Mouse (Mus musculus) intestine, embryonic 16.5 days (tissue): ENCODE data around the gene Bola2. TPM values are rescaled to one million over a fixed set of nuclear protein-coding genes. Genes with fewer than 3 reads are reported as not detected.

Experiments
- ATAC-seq: fragments of 200-750 bp; cut with Nextera tagmentation; 2 replicates; pipeline ENCODE4 v1.8.0; 2017; ENCODE audit warnings: moderate TSS enrichment, moderate library complexity
- H3K27ac ChIP-seq: fragments of 300-500 bp; sonication (generic); 2 replicates; pipeline ENCODE4 v1.5.1; 2014; ENCODE audit warnings: mild to moderate bottlenecking, low read length
- H3K27me3 ChIP-seq: fragments of 300-500 bp; sonication (generic); replicated peaks from 2 replicates; pipeline ENCODE4 v1.6.1; 2014; ENCODE audit warnings: low read length, control low read depth, mixed read lengths; ENCODE audit not compliant: control insufficient read depth, insufficient read depth
- H3K36me3 ChIP-seq: fragments of 300-500 bp; sonication (generic); 2 replicates; pipeline ENCODE4 v1.6.1; 2014; ENCODE audit warnings: low read length, control low read depth; ENCODE audit not compliant: control insufficient read depth, insufficient read depth
- H3K4me1 ChIP-seq: fragments of 300-500 bp; sonication (generic); 2 replicates; pipeline ENCODE4 v1.6.1; 2014; ENCODE audit warnings: low read length, control low read depth, mixed read lengths; ENCODE audit not compliant: control insufficient read depth, insufficient read depth
- H3K4me2 ChIP-seq: fragments of 300-500 bp; sonication (generic); 2 replicates; pipeline ENCODE4 v1.6.1; 2014; ENCODE audit warnings: low read depth, low read length, control low read depth
- H3K4me3 ChIP-seq: fragments of 300-500 bp; sonication (generic); 2 replicates; pipeline ENCODE4 v1.5.1; 2014; ENCODE audit warnings: mild to moderate bottlenecking, low read length
- H3K9ac ChIP-seq: fragments of 300-500 bp; sonication (generic); 2 replicates; pipeline ENCODE4 v1.6.1; 2014; ENCODE audit warnings: low read depth, low read length
- H3K9me3 ChIP-seq: fragments of 300-500 bp; sonication (generic); 2 replicates; pipeline ENCODE4 v1.6.1; 2016; ENCODE audit warnings: low read length, control low read depth; ENCODE audit not compliant: control insufficient read depth
- WGBS: fragments of 180-500 bp; shearing (Covaris S2); extraction: QIAGEN DNeasy Blood & Tissue Kit; methylation state at CpG from one replicate; pipeline ENCODE4 v1.1.7; 2014; 5-methylcytosine and 5-hydroxymethylcytosine counted together
- polyA plus RNA-seq: library from polyadenylated mRNA; unstranded; fragments of >200 nt; fragmentation: Nextera tagmentation; extraction: Ambion mirVana; gene quantifications from 2 replicates; pipeline ENCODE4 v1.2.1, GENCODE M21; 2015

Gene Bola2
- polyA plus RNA-seq, 1 experiment from 2014 or later: 111 TPM

DNA sequence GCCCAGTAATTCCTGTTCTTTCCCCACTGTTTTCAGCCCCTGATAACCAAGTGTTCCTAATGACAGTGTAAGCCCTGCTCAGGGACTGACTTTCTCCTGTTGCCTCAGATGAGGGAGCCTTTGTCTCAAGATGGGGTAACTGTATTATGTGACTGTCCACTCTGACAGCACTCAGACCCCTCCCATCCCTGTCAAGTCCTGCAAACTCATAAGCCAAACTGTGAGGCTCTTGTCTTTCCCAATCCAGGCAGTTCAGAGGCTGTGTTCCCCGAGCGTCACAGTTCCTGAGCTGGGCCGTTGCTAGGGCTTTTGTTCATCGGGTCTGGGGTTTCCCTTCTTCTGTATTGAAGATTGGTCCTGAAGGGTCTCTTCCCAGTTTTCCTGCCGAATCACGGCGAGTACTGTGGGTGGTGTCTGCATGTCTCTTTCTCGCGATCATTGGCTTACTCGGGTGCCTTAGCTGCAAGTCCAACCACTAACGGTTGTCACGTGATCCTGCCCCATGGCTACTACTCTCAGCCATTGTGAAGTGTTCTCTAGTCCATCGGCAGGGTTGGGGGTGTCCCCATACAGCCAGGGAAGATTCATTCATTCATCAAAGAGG, 45.0 kb downstream of the Bola2 start:
- H3K9ac ChIP-seq: no peak overlapping the region
- no peak overlapping the region for H3K4me3 ChIP-seq
- 79% methylated on average over 13 of the region's 13 CpGs for WGBS
- H3K36me3 ChIP-seq: no peaks in the 10 kb centered on the region
- H3K9me3 ChIP-seq: no peaks in the 10 kb centered on the region
- no peak overlapping the region for H3K27ac ChIP-seq
- H3K4me1 ChIP-seq: no peaks in the 10 kb centered on the region
- H3K4me2 ChIP-seq: no peak overlapping the region
- H3K27me3 ChIP-seq: no peaks in the 10 kb centered on the region
- ATAC-seq: no peak

DNA sequence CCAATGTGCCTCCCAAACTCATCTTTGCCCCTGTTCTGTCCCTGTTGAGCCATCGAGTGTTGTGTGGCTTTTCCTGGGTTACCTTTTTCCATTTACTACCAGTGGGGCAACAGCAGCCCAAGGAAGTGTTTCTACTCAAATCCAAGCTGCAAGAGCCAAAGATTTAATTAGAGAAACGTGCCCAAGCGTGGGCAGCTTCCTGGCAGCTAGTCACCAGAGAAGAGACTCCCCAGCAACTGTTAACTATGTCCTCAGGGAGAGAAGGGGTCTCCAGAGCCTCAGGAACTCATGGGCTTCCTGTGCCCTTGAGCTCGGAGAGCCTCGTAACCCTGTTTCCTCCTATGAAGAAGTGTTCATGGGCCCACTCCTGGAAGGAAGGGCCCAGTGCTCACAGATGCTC, 45.8 kb downstream of the Bola2 start:
- Histone ChIP-seq H3K27me3 (no peaks in the 10 kb centered on the region), H3K9me3 (no peaks in the 10 kb centered on the region), H3K4me2 (no peak overlapping the region), H3K9ac (no peak overlapping the region), H3K27ac (no peak overlapping the region), H3K4me3 (no peak overlapping the region), H3K36me3 (no peaks in the 10 kb centered on the region), H3K4me1 (no peaks in the 10 kb centered on the region)
- ATAC-seq: no peak
- 75% methylated on average over 5 of the region's 5 CpGs for WGBS

DNA sequence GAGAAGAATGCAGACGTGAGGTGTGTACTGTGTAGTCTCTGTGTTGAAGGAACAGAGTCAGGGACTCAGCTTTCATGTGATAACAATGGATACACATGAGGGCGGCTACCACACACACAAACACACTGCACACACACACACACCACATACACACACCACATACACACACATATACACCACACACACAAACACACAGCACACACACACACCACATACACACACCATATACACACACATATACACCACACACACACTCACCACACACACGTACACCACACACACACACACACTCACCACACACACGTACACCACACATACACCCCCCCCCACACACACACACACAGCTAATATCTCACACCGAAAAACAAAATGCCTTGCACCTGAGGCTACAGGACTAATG, 46.3 kb downstream of the Bola2 start:
- 84% methylated on average over 5 of the region's 5 CpGs for WGBS
- ATAC-seq: no peak; the same call in 1 of the 2 replicates

GRCm38 (mm10) chr7:126741964-126742482, 46.8 kb downstream of the Bola2 start:
- WGBS: 89% methylated on average over 13 of the region's 13 CpGs
- H3K4me3 ChIP-seq: no peak overlapping the region
- H3K36me3 ChIP-seq: no peaks in the 10 kb centered on the region
- H3K27ac ChIP-seq: no peak overlapping the region
- ATAC-seq: no peak
- no peaks in the 10 kb centered on the region for H3K4me1 ChIP-seq
- no peak overlapping the region for H3K9ac ChIP-seq
- H3K27me3 ChIP-seq: no peaks in the 10 kb centered on the region
- no peaks in the 10 kb centered on the region for H3K9me3 ChIP-seq
- no peak overlapping the region for H3K4me2 ChIP-seq

More for the DNA sequence above, 46.3 kb downstream of the Bola2 start:
- Histone ChIP-seq H3K27me3 (no peaks in the 10 kb centered on the region), H3K27ac (no peak overlapping the region), H3K9ac (no peak overlapping the region), H3K4me1 (no peaks in the 10 kb centered on the region), H3K4me2 (no peak overlapping the region), H3K4me3 (no peak overlapping the region), H3K9me3 (no peaks in the 10 kb centered on the region), H3K36me3 (no peaks in the 10 kb centered on the region)

GRCm38 (mm10) chr7:126746066-126746465, 50.9 kb downstream of the Bola2 start:
- peak overlapping the region; percentile 31 for H3K4me3 ChIP-seq

GRCm38 (mm10) chr7:126746798-126747197, 51.6 kb downstream of the Bola2 start:
- peak overlapping the region; percentile 83 for H3K27ac ChIP-seq
- peak overlapping the region; percentile 31 for H3K4me3 ChIP-seq
- no peaks in the 10 kb centered on the region for H3K36me3 ChIP-seq
- no peaks in the 10 kb centered on the region for H3K27me3 ChIP-seq
- peak overlapping the region; percentile 27 for H3K4me2 ChIP-seq
- H3K9ac ChIP-seq: peak overlapping the region; percentile 44
- WGBS: 23% methylated on average over 6 of the region's 6 CpGs
- H3K4me1 ChIP-seq: peaks cover 6% of the 10 kb centered on the region; the same call in 1 of the 2 replicates
- H3K9me3 ChIP-seq: no peaks in the 10 kb centered on the region
- ATAC-seq: peak; percentile 86

More at GRCm38 (mm10) chr7:126746066-126746465, 50.9 kb downstream of the Bola2 start:
- no peaks in the 10 kb centered on the region for H3K9me3 ChIP-seq
- peak overlapping the region; percentile 83 for H3K27ac ChIP-seq
- ATAC-seq: no peak
- no peaks in the 10 kb centered on the region for H3K36me3 ChIP-seq
- H3K4me2 ChIP-seq: peak overlapping the region; percentile 27
- H3K4me1 ChIP-seq: peaks cover 6% of the 10 kb centered on the region; the same call in 1 of the 2 replicates
- H3K9ac ChIP-seq: peak overlapping the region; percentile 44
- WGBS: 85% methylated on average over 12 of the region's 12 CpGs
- no peaks in the 10 kb centered on the region for H3K27me3 ChIP-seq

DNA sequence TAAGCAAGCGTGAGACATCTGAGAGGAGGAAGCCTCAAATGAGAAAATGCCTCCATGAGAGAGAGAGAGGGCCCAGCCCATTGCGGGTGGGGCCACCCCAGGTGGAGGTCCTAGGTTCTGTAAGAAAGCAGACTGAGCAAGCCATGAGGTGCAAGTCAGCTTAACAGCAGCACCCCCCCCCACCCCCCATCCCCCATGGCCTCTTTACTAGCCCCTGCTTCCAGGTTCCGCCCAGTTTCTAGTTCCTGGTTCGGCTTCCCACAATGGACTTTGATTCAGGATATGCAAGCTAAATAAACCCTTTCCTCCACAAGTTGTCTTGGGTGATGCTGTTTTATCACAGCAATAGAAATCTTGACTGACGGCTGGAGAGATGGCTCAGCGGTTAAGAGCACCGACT, 53.6 kb downstream of the Bola2 start:
- H3K4me1 ChIP-seq: peaks cover 6% of the 10 kb centered on the region; the same call in 1 of the 2 replicates
- peak overlapping the region; percentile 79 for H3K27ac ChIP-seq
- ATAC-seq: peak; percentile 75
- no peak overlapping the region for H3K4me3 ChIP-seq
- H3K36me3 ChIP-seq: no peaks in the 10 kb centered on the region
- H3K9ac ChIP-seq: 0 out of 2 replicates have a peak overlapping the region, but pooled peaks have one; percentile 7
- H3K4me2 ChIP-seq: no peak overlapping the region
- H3K27me3 ChIP-seq: no peaks in the 10 kb centered on the region
- no peaks in the 10 kb centered on the region for H3K9me3 ChIP-seq
- 52% methylated on average over 7 of the region's 7 CpGs for WGBS

Other genes with a start within 250 kb of the Bola2 start
- 1.1 and 1.3 TPM in 2 replicates for gene Atp2a1, start 232.3 kb upstream of the Bola2 start, polyA plus RNA-seq
- gene Sh2b1, start 220.0 kb upstream of the Bola2 start, polyA plus RNA-seq: 43.2 and 44.6 TPM in 2 replicates
- 229 and 244 TPM in 2 replicates for gene Tufm, start 208.0 kb upstream of the Bola2 start, polyA plus RNA-seq
- 25.8 and 29.4 TPM in 2 replicates for gene Atxn2l, start 192.0 kb upstream of the Bola2 start, polyA plus RNA-seq
- 180 and 194 TPM in 2 replicates for gene Eif3c, start 129.0 kb upstream of the Bola2 start, polyA plus RNA-seq
- 0.65 and 1.5 TPM in 2 replicates for gene Apobr, start 110.5 kb upstream of the Bola2 start, polyA plus RNA-seq
- 44.7 and 54.7 TPM in 2 replicates for gene Cln3, start 109.6 kb upstream of the Bola2 start, polyA plus RNA-seq
- not detected in 2 replicates for gene Il27, start 100.5 kb upstream of the Bola2 start, polyA plus RNA-seq
- 70.8 and 73.3 TPM in 2 replicates for gene Nupr1, start 64.5 kb upstream of the Bola2 start, polyA plus RNA-seq
- 42.7 and 49.8 TPM in 2 replicates for gene Sgf29, start 46.1 kb upstream of the Bola2 start, polyA plus RNA-seq
- 7.5 and 7.6 TPM in 2 replicates for gene Sult1a1, start 19.0 kb upstream of the Bola2 start, polyA plus RNA-seq
- gene Slx1b, start 383 bp downstream of the Bola2 start, polyA plus RNA-seq: 8.3 and 8.9 TPM in 2 replicates
- 38.0 and 38.7 TPM in 2 replicates for gene Coro1a, start 12.4 kb downstream of the Bola2 start, polyA plus RNA-seq
- 122 and 126 TPM in 2 replicates for gene Mapk3, start 64.2 kb downstream of the Bola2 start, polyA plus RNA-seq
- gene Gdpd3, start 70.9 kb downstream of the Bola2 start, polyA plus RNA-seq: 1.4 and 2.1 TPM in 2 replicates
- gene Ypel3, start 81.6 kb downstream of the Bola2 start, polyA plus RNA-seq: 59.5 and 61.5 TPM in 2 replicates
- 0.36 and 0.37 TPM in 2 replicates for gene Tbx6, start 86.1 kb downstream of the Bola2 start, polyA plus RNA-seq
- gene Ppp4c, start 97.1 kb downstream of the Bola2 start, polyA plus RNA-seq: 213 and 215 TPM in 2 replicates
- gene Fam57b, start 102.3 kb downstream of the Bola2 start, polyA plus RNA-seq: 1.0 and 1.4 TPM in 2 replicates
- gene 4930451I11Rik, start 136.2 kb downstream of the Bola2 start, polyA plus RNA-seq: not detected in 2 replicates
- 0.37 and 0.62 TPM in 2 replicates for gene Doc2a, start 152.0 kb downstream of the Bola2 start, polyA plus RNA-seq
- gene Hirip3, start 166.6 kb downstream of the Bola2 start, polyA plus RNA-seq: 18.3 and 24.8 TPM in 2 replicates
- 62.3 and 64.0 TPM in 2 replicates for gene Ino80e, start 167.0 kb downstream of the Bola2 start, polyA plus RNA-seq
- gene Taok2, start 189.3 kb downstream of the Bola2 start, polyA plus RNA-seq: 27.6 and 28.6 TPM in 2 replicates
- gene Tmem219, start 227.5 kb downstream of the Bola2 start, polyA plus RNA-seq: 34.1 and 35.4 TPM in 2 replicates
- 10.9 and 11.2 TPM in 2 replicates for gene Kctd13, start 233.5 kb downstream of the Bola2 start, polyA plus RNA-seq